Mouse (Mus musculus) olfactory bulb, adult 2 months (tissue): Measurements from ENCODE around the gene Pdcd4.

Source experiments
- CTCF ChIP-seq: fragments of 200-500 bp; IDR thresholded peaks from 2 replicates; pipeline ENCODE4 v1.5.1; 2012; ENCODE audit warnings: low read depth, mild to moderate bottlenecking, low read length, moderate library complexity; ENCODE audit not compliant: insufficient read depth
- POLR2A ChIP-seq: fragments of 200-500 bp; IDR thresholded peaks from 2 replicates; pipeline ENCODE4 v1.6.1; 2012; ENCODE audit warnings: mild to moderate bottlenecking, low read depth, low read length, moderate library complexity; ENCODE audit not compliant: insufficient read depth

DNA sequence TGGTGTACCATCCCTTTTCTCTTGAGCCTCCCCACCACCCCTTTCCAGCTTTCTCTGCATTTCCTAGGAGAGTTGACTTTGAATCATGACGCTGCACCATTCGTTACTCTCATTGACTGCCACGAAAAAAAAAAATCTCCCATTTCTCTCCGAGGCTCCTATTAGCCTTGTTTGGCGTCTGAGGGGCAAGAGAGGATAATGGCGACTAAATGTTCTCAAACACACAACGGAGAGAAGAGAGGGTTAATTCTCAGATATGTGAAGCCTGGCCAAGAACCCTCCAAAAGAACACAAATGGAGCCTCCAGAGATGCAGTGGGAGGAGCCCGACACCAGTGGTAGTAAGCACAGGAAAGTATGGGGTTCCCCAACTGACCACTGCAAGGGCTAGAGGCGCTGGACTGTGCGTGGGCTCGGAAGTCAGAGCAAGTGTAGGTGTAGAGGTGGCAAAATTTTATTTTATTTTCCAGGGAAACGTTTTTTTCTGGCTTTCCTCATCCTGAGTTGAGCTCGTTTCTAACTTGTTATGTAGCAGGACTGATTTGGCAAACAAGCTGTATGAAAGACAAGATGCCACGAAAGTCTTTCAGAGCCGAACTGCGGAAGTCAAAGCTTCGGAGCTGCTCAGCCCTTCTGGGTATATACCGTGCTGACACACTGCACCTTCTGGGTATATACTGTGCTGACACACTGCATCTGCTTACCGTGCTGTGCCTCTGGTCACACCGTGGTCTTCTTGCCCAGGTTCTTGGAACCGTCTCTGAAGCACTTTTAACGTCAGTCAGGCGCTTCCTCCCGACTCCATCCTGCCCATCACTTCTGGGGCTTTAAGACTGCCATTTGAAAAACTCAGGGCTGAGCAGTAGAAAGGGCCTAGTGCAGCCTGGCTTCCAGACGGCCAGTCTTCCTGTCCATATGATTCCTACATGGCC is 7.2 kb downstream of the Pdcd4 start:
- TF ChIP-seq CTCF (no peak), POLR2A (no peak)
